Mouse (Mus musculus): ENCODE data around the gene Hnrnpul1. TPM values are rescaled to one million over a fixed set of nuclear protein-coding genes. Genes with fewer than 3 reads are reported as not detected.
A peak's percentile ranks its signal among the peaks of the same experiment; 100 is the strongest.
"Not testable (repeated sequence)": the region's sequence is repeated elsewhere in the genome, so short reads cannot be mapped to it uniquely, and the experiment has no call there.

The Hnrnpul1 gene
- polyA plus RNA-seq, 1 experiment from 2014 or later: 68.4 TPM

DNA sequence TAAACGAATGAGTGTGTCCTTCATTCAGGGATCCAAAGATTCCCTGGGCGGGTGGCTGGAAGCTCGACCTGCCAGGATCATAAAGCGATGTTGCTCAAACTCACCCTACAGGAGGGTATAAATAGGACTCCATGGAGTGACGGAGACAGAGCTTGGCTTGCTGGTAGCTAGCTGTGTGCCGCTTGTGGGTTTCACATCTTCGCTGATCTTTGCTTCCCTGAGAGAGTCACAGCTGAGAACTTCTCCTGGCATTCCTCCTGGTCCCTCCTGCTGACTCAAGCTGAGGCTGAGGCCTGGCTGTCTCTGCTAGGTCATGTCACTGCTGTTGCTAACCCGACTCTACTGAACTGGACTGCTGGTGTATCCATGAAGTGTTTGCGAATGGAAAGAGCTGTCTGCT is 38.4 kb upstream of the Hnrnpul1 start:
- not testable (repeated sequence) for H3K4me1 ChIP-seq (replicated peaks; ENCODE audit: control insufficient read depth, insufficient read depth, low read length); H3K36me3 ChIP-seq (ENCODE audit: control insufficient read depth, insufficient read depth, low read length); H3K27ac ChIP-seq (ENCODE audit: low read depth); ATAC-seq (replicated peaks; ENCODE audit: low FRiP score, low TSS enrichment, low read depth); H3K27me3 ChIP-seq (replicated peaks; ENCODE audit: control insufficient read depth, insufficient read depth, low read length); H3K4me2 ChIP-seq (ENCODE audit: low read length); H3K4me3 ChIP-seq (ENCODE audit: low read depth, low read length); H3K9me3 ChIP-seq (ENCODE audit: control insufficient read depth, low read length); H3K9ac ChIP-seq (ENCODE audit: low read length); DNase-seq (ENCODE audit: low spot score)
- WGBS: 66% methylated on average over 9 of the region's 9 CpGs

DNA sequence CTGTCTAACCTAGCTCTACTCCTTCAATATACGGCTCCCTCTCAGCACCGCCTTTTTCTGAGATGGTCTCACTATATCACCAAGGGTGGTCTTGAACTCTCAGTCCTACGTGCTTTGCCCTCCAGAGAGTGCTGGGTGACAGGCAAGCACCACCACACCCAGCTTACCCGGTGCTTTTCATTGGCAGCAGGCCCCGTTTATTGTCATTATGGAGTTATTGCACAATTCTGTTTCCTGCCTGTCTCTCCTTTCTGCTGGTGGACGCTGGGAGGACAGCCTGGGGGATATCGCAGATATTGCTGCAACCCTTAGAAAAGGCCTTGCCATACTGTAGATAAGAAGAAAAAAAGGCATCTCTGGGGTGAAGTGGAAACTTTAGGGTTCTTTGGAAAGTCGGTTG is 36.1 kb upstream of the Hnrnpul1 start:
- no peak overlapping the region for H3K4me3 ChIP-seq (ENCODE audit: low read depth, low read length)
- 0 out of 2 replicates have a peak, but pooled peaks cover 3% of the 10 kb centered on the region for H3K36me3 ChIP-seq (ENCODE audit: control insufficient read depth, insufficient read depth, low read length)
- no peak overlapping the region for H3K4me2 ChIP-seq (ENCODE audit: low read length)
- ATAC-seq (replicated peaks; ENCODE audit: low FRiP score, low TSS enrichment, low read depth) (no peak), DNase-seq (ENCODE audit: low spot score) (no peak)
- no peaks in the 10 kb centered on the region for H3K9me3 ChIP-seq (ENCODE audit: control insufficient read depth, low read length)
- peaks cover 19% of the 10 kb centered on the region for H3K4me1 ChIP-seq (replicated peaks; ENCODE audit: control insufficient read depth, insufficient read depth, low read length)
- H3K9ac ChIP-seq (ENCODE audit: low read length): no peak overlapping the region
- H3K27ac ChIP-seq (ENCODE audit: low read depth): no peak overlapping the region
- no peaks in the 10 kb centered on the region for H3K27me3 ChIP-seq (replicated peaks; ENCODE audit: control insufficient read depth, insufficient read depth, low read length)
- WGBS: 59% methylated on average over 8 of the region's 8 CpGs

DNA sequence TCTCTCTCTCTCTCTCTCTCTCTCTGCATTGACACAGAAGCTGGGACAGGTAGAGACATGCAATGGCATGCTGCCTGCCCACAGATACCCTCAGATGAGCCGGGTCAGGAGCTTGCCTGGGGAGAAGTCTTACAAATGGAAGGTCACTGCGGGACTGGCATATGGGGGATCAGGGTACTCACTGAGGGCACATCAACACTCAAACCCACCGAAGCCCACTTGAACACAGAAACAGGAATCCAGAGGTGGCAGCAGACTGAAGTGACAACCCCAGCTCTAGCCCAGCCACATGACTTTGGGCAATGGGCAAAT is 34.5 kb upstream of the Hnrnpul1 start:
- H3K4me2 ChIP-seq (ENCODE audit: low read length): peak overlapping the region; percentile 64
- WGBS: 28% methylated on average over 3 of the region's 3 CpGs

DNA sequence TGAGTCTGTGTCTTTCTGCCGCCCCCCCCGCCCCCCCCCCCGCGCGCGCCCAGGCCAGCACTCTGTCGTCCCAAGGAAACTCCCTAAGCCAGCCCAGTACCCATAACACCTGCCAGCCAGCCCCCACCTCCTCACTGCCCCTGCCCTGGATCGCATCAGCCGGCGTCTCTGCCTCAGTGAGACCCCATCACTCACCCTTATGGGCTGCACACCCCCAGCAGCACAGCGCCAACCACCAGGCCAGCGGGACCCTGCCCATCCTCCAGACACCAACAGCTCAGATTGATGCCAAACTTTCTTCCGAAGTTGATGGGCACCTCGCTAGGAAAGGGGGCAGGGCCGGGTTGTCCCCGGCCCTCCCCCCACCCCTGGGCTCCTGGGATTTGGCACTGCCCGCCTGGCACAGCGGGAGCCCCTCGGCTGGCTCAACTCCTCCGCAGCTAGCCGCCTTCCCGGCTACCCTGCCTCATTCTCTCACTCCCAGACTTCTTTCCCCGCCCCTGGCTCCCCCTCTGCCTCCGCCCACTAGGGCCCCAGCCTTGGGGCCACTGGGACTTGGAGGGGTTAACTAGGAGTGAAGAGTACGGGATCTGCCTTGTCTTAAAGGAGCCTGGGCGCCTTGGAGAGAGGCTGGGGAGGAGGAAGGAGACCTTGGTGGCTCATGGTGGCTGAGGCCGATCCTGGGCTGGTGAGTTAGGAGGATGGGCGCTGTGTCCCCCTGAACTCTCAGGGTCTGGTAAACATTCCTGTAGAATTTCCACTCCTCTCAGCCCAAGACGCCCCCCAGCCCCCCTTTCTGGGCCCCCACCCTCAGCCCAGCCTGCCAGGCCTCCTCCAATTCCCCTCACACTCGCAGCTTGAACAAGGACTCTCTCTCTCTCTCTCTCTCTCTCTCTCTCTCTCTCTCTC is 33.9 kb upstream of the Hnrnpul1 start, which contains the start of gene Axl:
Gene Axl (minus strand): TSS at position 486 of the 909 bp plus-strand sequence.
- Histone ChIP-seq H3K4me3 (ENCODE audit: low read depth, low read length) (peak within 1 kb of the TSS; percentile 65), H3K4me1 (replicated peaks; ENCODE audit: control insufficient read depth, insufficient read depth, low read length) (peaks cover 20% of the 10 kb centered on the region), H3K27me3 (replicated peaks; ENCODE audit: control insufficient read depth, insufficient read depth, low read length) (no peaks in the 10 kb centered on the region), H3K9me3 (ENCODE audit: control insufficient read depth, low read length) (no peaks in the 10 kb centered on the region), H3K4me2 (ENCODE audit: low read length) (peak within 1 kb of the TSS; percentile 64), H3K27ac (ENCODE audit: low read depth) (peak within 1 kb of the TSS; percentile 76), H3K36me3 (ENCODE audit: control insufficient read depth, insufficient read depth, low read length) (peaks cover 13% of the 10 kb centered on the region; the same call in 1 of the 2 replicates), H3K9ac (ENCODE audit: low read length) (peak within 1 kb of the TSS; percentile 55)
- peak; percentile 90 for ATAC-seq (replicated peaks; ENCODE audit: low FRiP score, low TSS enrichment, low read depth)
- 0% methylated on average over 24 of the region's 30 CpGs for WGBS
- peak; percentile 92 for DNase-seq (ENCODE audit: low spot score)

More for the DNA sequence above, 34.5 kb upstream of the Hnrnpul1 start:
- Histone ChIP-seq H3K27ac (ENCODE audit: low read depth) (peak overlapping the region; percentile 76; the same call in 1 of the 2 replicates), H3K36me3 (ENCODE audit: control insufficient read depth, insufficient read depth, low read length) (peaks cover 8% of the 10 kb centered on the region; the same call in 1 of the 2 replicates), H3K4me1 (replicated peaks; ENCODE audit: control insufficient read depth, insufficient read depth, low read length) (peaks cover 19% of the 10 kb centered on the region), H3K9ac (ENCODE audit: low read length) (peak overlapping the region; percentile 55), H3K9me3 (ENCODE audit: control insufficient read depth, low read length) (no peaks in the 10 kb centered on the region), H3K4me3 (ENCODE audit: low read depth, low read length) (peak overlapping the region; percentile 65), H3K27me3 (replicated peaks; ENCODE audit: control insufficient read depth, insufficient read depth, low read length) (no peaks in the 10 kb centered on the region)
- DNase-seq (ENCODE audit: low spot score) (peak; percentile 65), ATAC-seq (replicated peaks; ENCODE audit: low FRiP score, low TSS enrichment, low read depth) (no peak)

DNA sequence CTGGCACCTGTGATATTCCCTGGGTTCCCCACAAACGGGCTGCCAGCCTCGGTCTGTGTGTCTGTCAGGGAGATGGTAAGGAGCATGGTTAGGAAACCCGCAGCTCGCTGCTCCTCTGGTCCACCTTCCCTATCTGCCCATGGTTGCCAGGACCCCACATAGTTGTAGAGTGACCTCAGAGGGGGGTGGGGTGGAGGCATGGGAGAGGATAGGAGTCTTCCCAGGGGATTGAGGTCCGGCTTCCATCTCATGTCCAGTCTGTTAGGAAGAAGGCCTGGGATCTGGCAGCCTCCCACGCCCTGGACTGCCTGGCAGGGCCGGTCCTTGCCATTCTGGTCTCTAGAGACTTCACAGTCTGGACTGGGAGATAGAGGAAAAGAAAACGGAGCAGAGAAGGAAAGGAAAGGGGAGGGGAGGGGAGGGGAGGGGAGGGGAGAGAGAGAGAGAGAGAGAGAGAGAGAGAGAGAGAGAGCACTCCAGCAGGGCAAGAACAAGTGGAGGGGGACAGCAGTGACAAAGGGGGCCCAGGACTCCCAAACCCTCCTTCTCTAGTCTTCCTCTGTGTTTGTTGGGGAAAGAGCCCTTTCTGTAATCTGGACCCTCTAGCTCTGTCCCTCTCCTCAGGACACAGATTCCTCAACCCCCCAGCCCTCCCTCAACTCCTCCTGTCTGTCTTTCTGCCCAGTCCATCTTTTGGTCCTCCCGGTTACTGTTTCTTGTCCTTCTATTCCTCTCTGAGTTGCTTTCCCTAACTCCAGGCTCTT is 33.1 kb upstream of the Hnrnpul1 start:
- Histone ChIP-seq H3K4me3 (ENCODE audit: low read depth, low read length) (peak overlapping the region; percentile 65), H3K36me3 (ENCODE audit: control insufficient read depth, insufficient read depth, low read length) (peaks cover 20% of the 10 kb centered on the region; the same call in 1 of the 2 replicates), H3K27ac (ENCODE audit: low read depth) (no peak overlapping the region), H3K4me1 (replicated peaks; ENCODE audit: control insufficient read depth, insufficient read depth, low read length) (peaks cover 22% of the 10 kb centered on the region), H3K27me3 (replicated peaks; ENCODE audit: control insufficient read depth, insufficient read depth, low read length) (no peaks in the 10 kb centered on the region), H3K4me2 (ENCODE audit: low read length) (peak overlapping the region; percentile 64), H3K9ac (ENCODE audit: low read length) (peak overlapping the region; percentile 55), H3K9me3 (ENCODE audit: control insufficient read depth, low read length) (no peaks in the 10 kb centered on the region)
- ATAC-seq (replicated peaks; ENCODE audit: low FRiP score, low TSS enrichment, low read depth) (0 out of 2 replicates have a peak, but pooled peaks have one; percentile 0), DNase-seq (ENCODE audit: low spot score) (no peak)
- 21% methylated on average over 9 of the region's 9 CpGs for WGBS

DNA sequence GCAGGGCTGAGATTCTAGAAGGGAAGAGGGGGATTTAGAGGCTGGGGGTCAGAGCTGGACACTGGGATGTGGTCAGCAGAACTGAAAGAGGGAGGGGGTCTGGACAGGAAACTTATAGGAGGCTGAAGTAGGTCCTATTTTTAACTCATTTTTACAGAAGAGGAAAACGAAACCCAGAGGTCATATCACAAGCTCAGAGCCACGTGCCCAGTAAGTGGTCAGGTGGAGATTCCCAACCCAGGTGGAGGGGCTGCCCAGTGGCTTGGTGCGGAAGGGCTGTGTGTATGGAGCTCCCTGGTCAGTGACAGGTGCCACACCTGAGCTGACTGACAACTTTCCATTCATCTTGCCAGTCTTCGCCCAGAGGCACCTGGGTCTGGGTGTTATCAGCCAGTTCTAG is 32.4 kb upstream of the Hnrnpul1 start:
- ATAC-seq (replicated peaks; ENCODE audit: low FRiP score, low TSS enrichment, low read depth): no peak
- Histone ChIP-seq H3K36me3 (ENCODE audit: control insufficient read depth, insufficient read depth, low read length) (peaks cover 20% of the 10 kb centered on the region; the same call in 1 of the 2 replicates), H3K27ac (ENCODE audit: low read depth) (no peak overlapping the region), H3K9ac (ENCODE audit: low read length) (no peak overlapping the region), H3K27me3 (replicated peaks; ENCODE audit: control insufficient read depth, insufficient read depth, low read length) (no peaks in the 10 kb centered on the region), H3K4me1 (replicated peaks; ENCODE audit: control insufficient read depth, insufficient read depth, low read length) (peaks cover 27% of the 10 kb centered on the region), H3K4me2 (ENCODE audit: low read length) (peak overlapping the region; percentile 64), H3K9me3 (ENCODE audit: control insufficient read depth, low read length) (no peaks in the 10 kb centered on the region), H3K4me3 (ENCODE audit: low read depth, low read length) (0 out of 2 replicates have a peak overlapping the region, but pooled peaks have one; percentile 65)
- no peak for DNase-seq (ENCODE audit: low spot score)
- WGBS: 57% methylated on average over 4 of the region's 4 CpGs

DNA sequence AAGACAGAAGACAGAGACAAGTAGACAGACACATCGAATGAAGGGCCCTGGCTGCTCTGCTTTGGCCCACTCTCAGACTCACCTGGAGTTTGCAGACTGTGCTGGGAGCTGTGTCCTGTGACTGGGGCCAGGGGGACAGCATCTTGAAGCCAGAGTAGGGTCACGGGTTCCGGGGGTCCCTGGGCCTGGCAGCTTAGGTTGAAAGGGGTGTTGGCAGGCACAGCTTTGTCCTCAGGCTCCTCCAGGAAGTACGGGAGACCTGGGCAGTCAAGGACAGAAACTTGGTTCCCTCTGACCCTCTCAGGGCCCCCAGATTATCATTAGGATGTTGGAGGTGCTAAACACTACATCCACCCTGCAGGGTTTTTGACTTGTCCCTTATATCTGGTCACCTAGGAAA is 31.2 kb upstream of the Hnrnpul1 start:
- Histone ChIP-seq H3K4me3 (ENCODE audit: low read depth, low read length) (no peak overlapping the region), H3K4me2 (ENCODE audit: low read length) (no peak overlapping the region), H3K9ac (ENCODE audit: low read length) (no peak overlapping the region), H3K27ac (ENCODE audit: low read depth) (no peak overlapping the region), H3K9me3 (ENCODE audit: control insufficient read depth, low read length) (no peaks in the 10 kb centered on the region), H3K4me1 (replicated peaks; ENCODE audit: control insufficient read depth, insufficient read depth, low read length) (peaks cover 37% of the 10 kb centered on the region), H3K27me3 (replicated peaks; ENCODE audit: control insufficient read depth, insufficient read depth, low read length) (no peaks in the 10 kb centered on the region), H3K36me3 (ENCODE audit: control insufficient read depth, insufficient read depth, low read length) (peaks cover 24% of the 10 kb centered on the region; the same call in 1 of the 2 replicates)
- DNase-seq (ENCODE audit: low spot score) (no peak), ATAC-seq (replicated peaks; ENCODE audit: low FRiP score, low TSS enrichment, low read depth) (no peak)
- 73% methylated on average over 4 of the region's 4 CpGs for WGBS

DNA sequence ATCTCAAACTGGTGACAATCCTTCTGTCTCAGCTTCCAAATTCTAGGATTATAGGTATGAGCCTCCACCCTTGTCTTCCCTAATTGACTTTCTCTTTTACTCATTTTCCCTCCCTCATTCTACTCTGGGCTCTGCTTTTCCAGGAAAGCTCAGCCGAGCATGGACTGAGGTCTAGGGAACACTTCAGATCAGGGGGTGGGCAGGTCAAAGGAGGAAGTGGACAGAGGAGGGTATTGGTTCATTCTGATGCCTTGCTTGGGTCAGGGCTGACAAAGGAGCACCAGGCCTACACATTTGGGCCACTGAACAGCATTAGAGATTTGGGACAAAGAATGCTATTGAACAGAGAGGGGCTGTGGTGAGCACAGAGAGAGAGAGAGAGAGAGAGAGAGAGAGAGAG is 30.3 kb upstream of the Hnrnpul1 start:
- H3K9ac ChIP-seq (ENCODE audit: low read length): no peak overlapping the region
- no peak overlapping the region for H3K4me2 ChIP-seq (ENCODE audit: low read length)
- WGBS: 62% methylated on average over 1 of the region's 1 CpGs
- peaks cover 34% of the 10 kb centered on the region for H3K4me1 ChIP-seq (replicated peaks; ENCODE audit: control insufficient read depth, insufficient read depth, low read length)
- H3K36me3 ChIP-seq (ENCODE audit: control insufficient read depth, insufficient read depth, low read length): peaks cover 24% of the 10 kb centered on the region; the same call in 1 of the 2 replicates
- H3K9me3 ChIP-seq (ENCODE audit: control insufficient read depth, low read length): no peaks in the 10 kb centered on the region
- DNase-seq (ENCODE audit: low spot score) (no peak), ATAC-seq (replicated peaks; ENCODE audit: low FRiP score, low TSS enrichment, low read depth) (no peak)
- no peak overlapping the region for H3K4me3 ChIP-seq (ENCODE audit: low read depth, low read length)
- no peaks in the 10 kb centered on the region for H3K27me3 ChIP-seq (replicated peaks; ENCODE audit: control insufficient read depth, insufficient read depth, low read length)
- H3K27ac ChIP-seq (ENCODE audit: low read depth): no peak overlapping the region
